Mouse (Mus musculus) embryonic facial prominence, embryonic 14.5 days (tissue): ENCODE data around the gene Gm6760. TPM values are rescaled to one million over a fixed set of nuclear protein-coding genes. Genes with fewer than 3 reads are reported as not detected.

Source experiments
- ATAC-seq: fragments of 200-750 bp; cut with Nextera tagmentation; 2 replicates; pipeline ENCODE4 v1.8.0; 2017; ENCODE audit warnings: low read depth, moderate number of reproducible peaks, moderate TSS enrichment
- DNase-seq: peaks from one replicate; pipeline ENCODE4 v3.0.0-alpha.2; 2015; ENCODE audit warnings: low spot score
- H3K27ac ChIP-seq: fragments of 300-500 bp; sonication (generic); replicated peaks from 2 replicates; pipeline ENCODE4 v1.5.1; 2014; ENCODE audit warnings: low read depth, mild to moderate bottlenecking, low read length, moderate library complexity
- H3K27me3 ChIP-seq: fragments of 300-500 bp; sonication (generic); replicated peaks from 2 replicates; pipeline ENCODE4 v1.6.1; 2014; ENCODE audit warnings: low read length; ENCODE audit not compliant: control insufficient read depth, insufficient read depth
- H3K36me3 ChIP-seq: fragments of 300-500 bp; sonication (generic); 2 replicates; pipeline ENCODE4 v1.6.1; 2014; ENCODE audit warnings: low read length, mixed read lengths; ENCODE audit not compliant: control insufficient read depth, insufficient read depth
- H3K4me1 ChIP-seq: fragments of 300-500 bp; sonication (generic); 2 replicates; pipeline ENCODE4 v1.6.1; 2014; ENCODE audit warnings: antibody characterized with exemption, low read length; ENCODE audit not compliant: control insufficient read depth, insufficient read depth
- H3K4me2 ChIP-seq: fragments of 300-500 bp; sonication (generic); 2 replicates; pipeline ENCODE4 v1.6.1; 2014; ENCODE audit warnings: low read depth, mild to moderate bottlenecking, low read length, moderate library complexity, mixed read lengths
- H3K4me3 ChIP-seq: fragments of 300-500 bp; sonication (generic); 2 replicates; pipeline ENCODE4 v1.5.1; 2014; ENCODE audit warnings: low read depth, mild to moderate bottlenecking, low read length
- H3K9ac ChIP-seq: fragments of 300-500 bp; sonication (generic); 2 replicates; pipeline ENCODE4 v1.6.1; 2014; ENCODE audit warnings: low read depth, mild to moderate bottlenecking, low read length, moderate library complexity, mixed read lengths
- H3K9me3 ChIP-seq: fragments of 300-500 bp; sonication (generic); 2 replicates; pipeline ENCODE4 v1.6.1; 2016; ENCODE audit warnings: low read length; ENCODE audit not compliant: control insufficient read depth
- WGBS: fragments of 180-500 bp; shearing (Covaris S2); extraction: QIAGEN DNeasy Blood & Tissue Kit; methylation state at CpG from one replicate; pipeline ENCODE4 v1.1.7; 2014; 5-methylcytosine and 5-hydroxymethylcytosine counted together
- polyA plus RNA-seq: library from polyadenylated mRNA; unstranded; fragments of >200 nt; fragmentation: Nextera tagmentation; extraction: Ambion mirVana; gene quantifications from 2 replicates; pipeline ENCODE4 v1.2.1, GENCODE M21; 2014

The Gm6760 gene
- polyA plus RNA-seq, result not detected in 2 replicates

GRCm38 (mm10) chrX:64152098-64152497, at the start of gene Gm6760:
Gm6760 (minus strand) TSS chrX:64152198.
- H3K27me3 ChIP-seq, result no peaks in the 10 kb centered on the region
- no peaks in the 10 kb centered on the region for H3K4me1 ChIP-seq
- no peaks in the 10 kb centered on the region for H3K9me3 ChIP-seq
- no peak for ATAC-seq
- H3K27ac ChIP-seq, result no peak within 1 kb of the TSS
- 42% methylated on average over 2 of the region's 2 CpGs for WGBS
- no peak within 1 kb of the TSS for H3K4me2 ChIP-seq
- H3K9ac ChIP-seq, result no peak within 1 kb of the TSS
- no peaks in the 10 kb centered on the region for H3K36me3 ChIP-seq
- no peak for DNase-seq
- no peak within 1 kb of the TSS for H3K4me3 ChIP-seq

- Histone ChIP-seq H3K4me1 (no peaks in the 10 kb centered on the region), H3K4me3 (no peak overlapping the region), H3K9ac (no peak overlapping the region), H3K9me3 (no peaks in the 10 kb centered on the region), H3K27me3 (no peaks in the 10 kb centered on the region), H3K27ac (no peak overlapping the region), H3K4me2 (no peak overlapping the region), H3K36me3 (no peaks in the 10 kb centered on the region)
- ATAC-seq, result no peak
- DNase-seq, result no peak
Observed at GRCm38 (mm10) chrX:64181246-64181645, 29.2 kb upstream of the Gm6760 start.

DNA sequence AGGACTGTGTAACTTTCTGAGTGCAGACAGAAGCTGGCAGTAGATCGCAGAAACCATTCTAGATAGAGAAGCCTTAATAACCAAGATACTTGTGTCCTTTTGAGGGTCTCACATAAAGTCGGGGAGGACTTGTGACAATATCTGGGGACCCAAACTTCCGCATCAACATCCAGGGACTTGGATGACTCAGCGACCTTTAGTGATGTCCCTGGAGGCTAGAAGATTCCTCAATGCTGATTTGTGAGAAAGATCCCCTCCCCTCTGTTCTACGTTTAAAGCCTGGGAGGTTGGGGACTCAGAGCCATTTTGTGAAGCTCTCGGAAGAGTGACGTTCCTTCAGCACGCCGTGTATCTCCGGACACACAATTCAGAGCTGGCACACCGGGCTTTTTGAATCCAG, 21.2 kb upstream of the Gm6760 start, which contains the start of gene 3830417A13Rik:
Gene 3830417A13Rik (plus strand): TSS at position 301 of the 400 bp plus-strand sequence.
- Histone ChIP-seq H3K4me3 (no peak within 1 kb of the TSS), H3K9me3 (no peaks in the 10 kb centered on the region), H3K4me1 (no peaks in the 10 kb centered on the region), H3K9ac (no peak within 1 kb of the TSS), H3K4me2 (no peak within 1 kb of the TSS), H3K27ac (no peak within 1 kb of the TSS), H3K36me3 (no peaks in the 10 kb centered on the region), H3K27me3 (no peaks in the 10 kb centered on the region)
- DNase-seq, result no peak
- 86% methylated on average over 11 of the region's 11 CpGs for WGBS
- ATAC-seq, result no peak

Other genes with a start within 250 kb of the Gm6760 start
- 0.26 and 0.64 TPM in 2 replicates for gene 3830417A13Rik, start 21.4 kb upstream of the Gm6760 start, polyA plus RNA-seq
- 5.3 and 6.8 TPM in 2 replicates for gene Slitrk4, start 124.8 kb upstream of the Gm6760 start, polyA plus RNA-seq